Mouse (Mus musculus) embryonic fibroblast, embryonic 13.5 days (primary cell): ENCODE data around the gene Rtp4.

ENCODE experiments used
- CTCF ChIP-seq: IDR thresholded peaks from 2 replicates; pipeline ENCODE4 v1.5.1; 2011; ENCODE audit warnings: mild to moderate bottlenecking, control low read depth, low read length, moderate library complexity, borderline replicate concordance; ENCODE audit not compliant: insufficient read depth
- POLR2A ChIP-seq: IDR thresholded peaks from 2 replicates; pipeline ENCODE4 v1.6.1; 2011; ENCODE audit warnings: low read depth, mild to moderate bottlenecking, control low read depth, low read length, moderate library complexity

DNA sequence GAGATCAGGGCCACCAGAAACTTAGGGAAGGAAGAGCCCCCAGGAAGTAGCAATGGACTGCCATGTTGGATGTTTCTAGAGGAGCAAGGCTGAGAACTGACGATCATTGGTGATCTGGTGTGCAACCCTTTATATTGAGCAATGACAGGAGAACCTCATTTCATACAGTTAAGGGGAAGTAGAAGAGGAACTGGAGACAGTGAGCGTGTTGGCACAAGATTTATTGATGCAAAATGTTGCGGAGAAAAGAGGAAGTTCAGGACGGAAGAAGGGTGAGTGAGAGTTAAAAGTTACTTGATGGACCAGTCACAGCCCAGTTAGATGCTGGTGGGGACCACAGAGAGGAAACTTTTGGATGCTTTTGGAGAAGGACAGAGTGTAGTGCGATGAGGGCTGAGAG, 37.1 kb downstream of the Rtp4 start:
- TF ChIP-seq CTCF: no peak
- no peak for TF ChIP-seq POLR2A
